Mouse (Mus musculus): Measurements from ENCODE around the gene Clpx. TPM values are rescaled to one million over a fixed set of nuclear protein-coding genes. Genes with fewer than 3 reads are reported as not detected.

Clpx gene
- total and polyA plus RNA-seq, 2 experiments from 2014 or later: 20.6 to 40.1 TPM

DNA sequence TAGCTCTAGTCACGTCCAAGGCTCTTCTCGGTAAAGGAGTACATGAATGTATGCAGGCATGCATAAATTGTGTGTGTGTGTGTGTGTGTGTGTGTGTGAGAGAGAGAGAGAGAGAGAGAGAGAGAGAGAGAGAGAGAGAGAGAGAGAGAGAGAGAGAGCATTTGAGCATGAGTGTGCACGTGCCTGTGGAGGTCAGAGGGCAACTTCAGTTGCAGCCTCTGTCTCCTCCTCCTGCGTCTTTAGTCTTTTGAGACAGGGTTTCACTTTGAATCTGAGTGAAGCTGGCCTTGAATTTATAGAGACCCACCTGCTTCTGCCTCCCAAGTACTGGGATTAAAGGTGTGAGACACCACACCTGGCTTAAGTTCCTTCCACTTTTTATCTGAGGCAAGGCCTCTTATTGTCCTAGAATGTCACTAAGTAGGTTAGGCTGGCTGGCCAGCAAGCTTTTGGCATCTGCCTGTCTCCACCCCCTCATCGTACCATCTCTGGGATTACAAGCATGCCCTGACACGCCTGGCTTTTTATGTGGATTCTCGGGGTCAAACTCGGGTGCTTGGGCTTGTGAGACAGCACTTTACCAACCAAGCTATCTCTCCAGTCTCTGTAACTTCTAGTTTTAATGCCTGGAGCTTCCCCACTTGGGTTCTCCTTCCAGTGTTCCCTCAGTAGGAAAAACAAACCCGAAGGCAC lies 36.7 kb upstream of the Clpx start:
- Histone ChIP-seq H3K4me2 (ENCODE audit: low read depth, low read length, poor library complexity, severe bottlenecking) (no peak overlapping the region), H3K36me3 (ENCODE audit: insufficient read depth, low read length) (no peaks in the 10 kb centered on the region), H3K4me1 (ENCODE audit: insufficient read depth, low read length) (no peaks in the 10 kb centered on the region), H3K27me3 (ENCODE audit: insufficient read depth, low read length) (no peaks in the 10 kb centered on the region), H3K9ac (replicated peaks; ENCODE audit: low read length, poor library complexity, severe bottlenecking) (no peak overlapping the region), H3K27ac (ENCODE audit: low read depth, low read length) (no peak overlapping the region), H3K4me3 (ENCODE audit: low read depth, low read length) (no peak overlapping the region), H3K9me3 (ENCODE audit: low read length) (no peaks in the 10 kb centered on the region)
- ATAC-seq (ENCODE audit: low FRiP score): no peak
- 62% methylated on average over 9 of the region's 9 CpGs for WGBS
- no peak for DNase-seq (ENCODE audit: low spot score)
- TF ChIP-seq CTCF (IDR thresholded peaks at IDR 0.05): no peak

DNA sequence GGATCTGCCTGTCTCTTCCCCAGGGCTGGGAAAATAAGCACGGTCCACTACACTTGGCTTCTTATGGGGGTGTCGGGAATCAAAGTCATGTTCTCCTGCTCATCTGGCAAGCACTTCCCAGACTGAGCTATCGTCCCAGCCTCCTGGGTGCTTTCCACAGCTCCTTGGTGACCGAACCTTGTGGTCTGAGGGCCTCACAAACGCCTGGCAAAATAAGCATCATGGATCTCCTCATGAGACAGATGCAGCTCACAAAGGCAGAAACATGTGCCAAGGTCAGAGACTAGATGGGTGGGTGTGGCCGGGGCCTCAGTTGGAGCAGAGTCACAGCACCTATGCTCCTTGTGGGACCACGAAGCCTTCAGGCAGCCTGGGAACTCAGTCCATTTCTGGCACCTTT lies 34.7 kb upstream of the Clpx start:
- Histone ChIP-seq H3K27ac (ENCODE audit: low read depth, low read length) (no peak overlapping the region), H3K27me3 (ENCODE audit: insufficient read depth, low read length) (no peaks in the 10 kb centered on the region), H3K4me2 (ENCODE audit: low read depth, low read length, poor library complexity, severe bottlenecking) (no peak overlapping the region), H3K36me3 (ENCODE audit: insufficient read depth, low read length) (no peaks in the 10 kb centered on the region), H3K9me3 (ENCODE audit: low read length) (no peaks in the 10 kb centered on the region), H3K4me1 (ENCODE audit: insufficient read depth, low read length) (no peaks in the 10 kb centered on the region), H3K4me3 (ENCODE audit: low read depth, low read length) (no peak overlapping the region), H3K9ac (replicated peaks; ENCODE audit: low read length, poor library complexity, severe bottlenecking) (no peak overlapping the region)
- ATAC-seq (ENCODE audit: low FRiP score) (no peak), DNase-seq (ENCODE audit: low spot score) (no peak)
- WGBS: 74% methylated on average over 7 of the region's 7 CpGs
- TF ChIP-seq CTCF (IDR thresholded peaks at IDR 0.05): no peak

GRCm38 (mm10) chr9:65261591-65262230 lies 32.3 kb upstream of the Clpx start:
- H3K4me2 ChIP-seq (ENCODE audit: low read depth, low read length, poor library complexity, severe bottlenecking): no peak overlapping the region
- no peaks in the 10 kb centered on the region for H3K36me3 ChIP-seq (ENCODE audit: insufficient read depth, low read length)
- 87% methylated on average over 2 of the region's 2 CpGs for WGBS
- H3K4me1 ChIP-seq (ENCODE audit: insufficient read depth, low read length): no peaks in the 10 kb centered on the region
- no peak for TF ChIP-seq CTCF (IDR thresholded peaks at IDR 0.05)
- ATAC-seq (ENCODE audit: low FRiP score) (no peak), DNase-seq (ENCODE audit: low spot score) (no peak)
- H3K9me3 ChIP-seq (ENCODE audit: low read length): no peaks in the 10 kb centered on the region
- H3K27me3 ChIP-seq (ENCODE audit: insufficient read depth, low read length): no peaks in the 10 kb centered on the region
- no peak overlapping the region for H3K27ac ChIP-seq (ENCODE audit: low read depth, low read length)
- H3K9ac ChIP-seq (replicated peaks; ENCODE audit: low read length, poor library complexity, severe bottlenecking): no peak overlapping the region
- no peak overlapping the region for H3K4me3 ChIP-seq (ENCODE audit: low read depth, low read length)

DNA sequence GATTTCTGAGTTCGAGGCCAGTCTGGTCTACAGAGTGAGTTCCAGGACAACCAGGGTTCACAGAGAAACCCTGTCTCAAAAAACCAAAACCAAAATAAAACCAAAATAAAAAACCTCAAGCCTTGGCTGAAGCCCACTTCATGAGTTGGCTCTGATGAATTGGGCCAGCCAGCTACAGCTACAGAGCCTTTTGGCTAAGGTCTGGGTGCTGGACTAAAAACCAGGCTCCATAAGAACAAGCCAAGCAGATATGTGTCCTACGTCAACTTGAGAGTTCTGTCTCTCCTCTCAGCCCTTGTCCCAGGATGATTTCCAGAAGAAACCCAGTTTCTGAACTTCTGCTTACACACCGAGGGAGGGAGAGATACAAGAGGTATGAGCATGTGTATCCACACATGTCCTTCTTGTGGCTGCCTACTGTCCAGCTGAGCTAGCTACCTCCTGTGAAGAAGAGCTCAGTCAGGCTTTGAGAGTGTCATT lies 31.4 kb upstream of the Clpx start:
- no peak for TF ChIP-seq CTCF (IDR thresholded peaks at IDR 0.05)
- no peak overlapping the region for H3K9ac ChIP-seq (replicated peaks; ENCODE audit: low read length, poor library complexity, severe bottlenecking)
- DNase-seq (ENCODE audit: low spot score) (no peak), ATAC-seq (ENCODE audit: low FRiP score) (no peak)
- no peak overlapping the region for H3K4me2 ChIP-seq (ENCODE audit: low read depth, low read length, poor library complexity, severe bottlenecking)
- H3K27me3 ChIP-seq (ENCODE audit: insufficient read depth, low read length): no peaks in the 10 kb centered on the region
- H3K4me3 ChIP-seq (ENCODE audit: low read depth, low read length): no peak overlapping the region
- WGBS: 93% methylated on average over 3 of the region's 3 CpGs
- H3K27ac ChIP-seq (ENCODE audit: low read depth, low read length): no peak overlapping the region
- 0 out of 2 replicates have a peak, but pooled peaks cover 4% of the 10 kb centered on the region for H3K4me1 ChIP-seq (ENCODE audit: insufficient read depth, low read length)
- H3K36me3 ChIP-seq (ENCODE audit: insufficient read depth, low read length): no peaks in the 10 kb centered on the region
- H3K9me3 ChIP-seq (ENCODE audit: low read length): no peaks in the 10 kb centered on the region

DNA sequence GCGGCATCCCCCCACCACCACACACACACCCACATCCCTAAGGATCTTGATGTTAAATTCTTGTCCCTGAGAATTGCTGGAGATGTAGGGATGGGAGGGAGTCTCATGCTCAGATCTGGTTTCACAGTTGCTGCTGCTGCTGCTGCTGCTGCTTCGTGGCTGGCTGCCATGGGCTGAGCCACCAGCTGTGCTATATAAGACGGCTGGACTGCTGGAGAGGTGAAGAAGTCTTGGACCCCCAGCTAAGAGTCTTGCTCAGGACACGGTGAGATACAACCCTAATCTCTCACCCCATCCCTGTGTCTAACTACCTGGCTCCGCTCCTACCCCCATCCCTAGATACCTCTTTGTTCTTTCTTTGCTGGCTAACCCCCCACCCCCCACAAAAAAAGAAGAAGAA lies 29.1 kb upstream of the Clpx start, which contains the start of gene Cilp:
TSS of gene Cilp (plus strand) at position 222 of the 400 bp plus-strand sequence.
- Histone ChIP-seq H3K4me2 (ENCODE audit: low read depth, low read length, poor library complexity, severe bottlenecking) (no peak within 1 kb of the TSS), H3K4me1 (ENCODE audit: insufficient read depth, low read length) (0 out of 2 replicates have a peak, but pooled peaks cover 5% of the 10 kb centered on the region), H3K36me3 (ENCODE audit: insufficient read depth, low read length) (no peaks in the 10 kb centered on the region), H3K9me3 (ENCODE audit: low read length) (no peaks in the 10 kb centered on the region), H3K27ac (ENCODE audit: low read depth, low read length) (no peak within 1 kb of the TSS), H3K27me3 (ENCODE audit: insufficient read depth, low read length) (no peaks in the 10 kb centered on the region), H3K9ac (replicated peaks; ENCODE audit: low read length, poor library complexity, severe bottlenecking) (no peak within 1 kb of the TSS), H3K4me3 (ENCODE audit: low read depth, low read length) (no peak within 1 kb of the TSS)
- ATAC-seq (ENCODE audit: low FRiP score) (no peak), DNase-seq (ENCODE audit: low spot score) (peak; percentile 8)
- WGBS: 43% methylated on average over 5 of the region's 5 CpGs
- TF ChIP-seq CTCF (IDR thresholded peaks at IDR 0.05): no peak
